Mouse (Mus musculus): ENCODE results near the gene Cttn. TPM values are rescaled to one million over a fixed set of nuclear protein-coding genes. Genes with fewer than 3 reads are reported as not detected.
A peak's percentile ranks its signal among the peaks of the same experiment; 100 is the strongest.

The Cttn gene
- polyA plus RNA-seq, 1 experiment from 2014 or later, result 191 TPM

DNA sequence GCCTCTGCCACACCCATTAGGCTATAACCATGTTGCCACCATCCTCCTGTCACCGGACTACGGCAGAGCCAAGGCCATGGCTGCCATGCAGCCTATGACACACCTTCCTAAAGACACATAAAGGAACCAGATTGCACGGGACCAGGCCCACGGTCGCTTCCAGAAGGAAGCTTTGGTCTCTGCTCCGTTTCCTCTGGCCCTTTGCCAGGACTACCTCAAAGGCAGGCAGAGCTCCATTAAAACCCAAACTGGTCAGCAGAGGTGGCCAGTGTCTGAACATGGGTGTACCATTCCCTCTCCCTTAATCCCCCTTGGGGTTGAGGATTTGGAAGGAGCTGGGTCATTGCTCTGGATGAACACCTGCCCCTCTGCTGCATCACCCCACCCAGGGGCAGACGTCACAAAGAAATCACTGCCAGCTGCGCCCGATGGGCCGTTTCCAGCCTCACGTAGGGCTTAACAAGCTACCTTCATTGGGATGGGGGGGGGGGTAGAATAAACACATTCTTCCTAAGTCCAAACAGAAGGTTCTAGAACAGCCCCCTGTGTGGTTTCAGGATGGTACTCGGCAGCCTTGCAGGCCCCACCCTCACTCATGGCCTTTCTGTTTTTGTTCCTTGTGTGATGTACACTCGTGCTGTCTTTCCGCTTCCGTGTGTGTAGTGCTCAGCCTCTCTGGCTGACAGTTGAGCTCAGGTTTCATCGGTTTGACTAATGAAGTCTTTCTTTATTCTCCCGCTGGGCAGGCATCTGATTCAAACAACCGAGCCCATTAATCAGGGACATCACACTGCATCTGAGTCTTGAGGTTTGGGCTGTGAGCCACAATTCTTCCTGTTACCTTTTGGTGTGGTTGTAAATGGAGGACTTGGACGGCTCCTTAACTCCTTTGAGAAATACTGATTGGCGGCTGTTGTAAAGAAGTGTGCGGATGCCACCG, 58.6 kb downstream of the Cttn start:
- Histone ChIP-seq H3K9me3 (no peaks in the 10 kb centered on the region), H3K36me3 (replicated peaks) (no peaks in the 10 kb centered on the region), H3K4me3 (no peak overlapping the region), H3K9ac (no peak overlapping the region), H3K4me2 (no peak overlapping the region), H3K27me3 (replicated peaks) (no peaks in the 10 kb centered on the region), H3K4me1 (peaks cover 11% of the 10 kb centered on the region), H3K27ac (peak overlapping the region; percentile 63)
- WGBS, result 42% methylated on average over 22 of the region's 22 CpGs
- no peak for ATAC-seq (replicated peaks)

DNA sequence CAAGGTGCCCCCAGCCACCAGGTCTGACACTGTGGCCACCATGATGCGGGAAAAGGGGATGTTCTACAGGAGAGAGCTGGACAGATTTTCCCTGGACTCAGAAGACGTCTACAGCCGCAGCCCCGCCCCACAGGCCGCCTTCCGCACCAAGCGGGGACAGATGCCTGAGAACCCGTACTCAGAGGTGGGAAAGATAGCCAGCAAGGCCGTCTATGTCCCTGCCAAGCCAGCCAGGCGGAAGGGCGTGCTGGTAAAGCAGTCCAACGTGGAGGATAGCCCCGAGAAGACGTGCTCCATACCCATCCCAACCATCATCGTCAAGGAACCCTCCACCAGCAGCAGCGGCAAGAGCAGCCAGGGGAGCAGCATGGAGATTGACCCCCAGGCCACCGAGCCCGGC, 61.1 kb downstream of the Cttn start:
- no peaks in the 10 kb centered on the region for H3K36me3 ChIP-seq (replicated peaks)
- no peak overlapping the region for H3K4me3 ChIP-seq
- no peak for ATAC-seq (replicated peaks)
- H3K9me3 ChIP-seq, result no peaks in the 10 kb centered on the region
- H3K4me1 ChIP-seq, result peaks cover 3% of the 10 kb centered on the region; the same call in 1 of the 2 replicates
- WGBS, result 82% methylated on average over 18 of the region's 18 CpGs
- H3K4me2 ChIP-seq, result no peak overlapping the region
- H3K9ac ChIP-seq, result no peak overlapping the region
- H3K27me3 ChIP-seq (replicated peaks), result no peaks in the 10 kb centered on the region
- no peak overlapping the region for H3K27ac ChIP-seq

DNA sequence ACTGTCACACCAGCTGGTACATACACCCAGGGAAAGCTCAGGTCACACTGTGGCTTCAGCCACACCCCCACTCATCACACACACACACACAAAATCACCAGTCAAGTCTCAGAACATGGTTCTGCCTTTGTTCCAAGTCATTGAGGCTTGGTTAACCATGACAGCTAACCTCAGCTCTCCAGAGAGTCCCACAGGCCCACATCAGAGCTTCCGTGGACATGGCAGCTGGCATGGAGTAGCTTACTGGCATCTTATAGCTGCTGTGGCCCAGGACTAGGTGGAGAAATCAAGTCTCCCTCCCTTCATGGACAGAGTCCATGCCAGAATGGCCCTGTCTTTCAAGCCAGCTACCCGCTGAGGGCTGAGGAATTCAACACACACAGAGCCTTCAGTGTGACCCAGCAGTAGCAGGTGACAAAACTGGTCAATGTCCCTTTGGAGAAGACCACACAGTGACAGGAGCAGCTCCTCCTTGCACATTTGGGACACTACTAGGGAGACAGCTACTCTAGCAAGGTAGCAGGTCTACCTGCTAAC, 62.3 kb downstream of the Cttn start:
- Histone ChIP-seq H3K27ac (no peak overlapping the region), H3K4me3 (no peak overlapping the region), H3K9ac (no peak overlapping the region), H3K9me3 (no peaks in the 10 kb centered on the region), H3K36me3 (replicated peaks) (no peaks in the 10 kb centered on the region), H3K4me1 (peaks cover 3% of the 10 kb centered on the region; the same call in 1 of the 2 replicates), H3K4me2 (no peak overlapping the region), H3K27me3 (replicated peaks) (no peaks in the 10 kb centered on the region)
- no peak for ATAC-seq (replicated peaks)
- WGBS, result 86% methylated on average over 2 of the region's 2 CpGs

DNA sequence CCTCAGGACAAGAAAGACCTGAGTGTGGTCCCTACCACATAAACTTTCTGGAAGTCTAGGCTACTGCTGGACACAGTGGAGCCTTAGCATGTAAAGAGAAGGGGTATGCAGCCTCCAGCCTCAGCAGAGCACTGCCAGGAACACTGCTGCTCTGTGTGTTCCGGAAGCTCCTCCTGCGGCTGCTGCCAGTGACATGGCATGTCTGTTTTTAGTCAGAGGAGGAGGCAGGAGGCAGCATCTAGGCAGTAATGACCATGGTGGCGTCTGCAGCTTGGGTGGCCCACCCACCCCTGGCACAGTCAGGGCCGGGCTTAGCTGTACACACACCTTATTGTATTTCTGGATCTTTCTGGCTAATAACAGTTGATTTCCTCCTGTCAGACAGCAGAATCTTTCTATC, 63.1 kb downstream of the Cttn start:
- no peak for ATAC-seq (replicated peaks)
- H3K27me3 ChIP-seq (replicated peaks), result no peaks in the 10 kb centered on the region
- H3K4me2 ChIP-seq, result no peak overlapping the region
- no peaks in the 10 kb centered on the region for H3K9me3 ChIP-seq
- H3K36me3 ChIP-seq (replicated peaks), result no peaks in the 10 kb centered on the region
- WGBS, result 79% methylated on average over 4 of the region's 4 CpGs
- H3K27ac ChIP-seq, result no peak overlapping the region
- H3K9ac ChIP-seq, result no peak overlapping the region
- H3K4me3 ChIP-seq, result no peak overlapping the region
- H3K4me1 ChIP-seq, result peaks cover 3% of the 10 kb centered on the region; the same call in 1 of the 2 replicates

DNA sequence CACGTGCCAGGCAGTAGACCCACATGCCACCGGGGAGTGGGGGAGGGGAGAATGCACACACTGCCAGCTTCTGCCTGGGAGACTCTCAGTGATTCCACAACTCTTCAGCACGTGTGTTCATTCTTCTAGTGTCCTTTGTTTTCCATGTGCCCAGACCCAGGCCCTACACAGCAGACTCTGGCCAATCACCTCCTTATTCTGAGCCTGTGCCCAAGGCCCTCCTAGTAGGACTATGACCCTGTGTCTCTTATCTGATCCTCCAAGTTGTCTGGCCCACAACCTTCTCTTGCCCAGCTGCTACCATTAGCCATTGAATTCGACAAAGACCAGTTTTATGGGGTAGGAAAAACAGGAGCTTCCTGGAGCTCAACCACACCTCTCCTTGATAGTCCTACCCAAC, 68.3 kb downstream of the Cttn start:
- Histone ChIP-seq H3K4me3 (no peak overlapping the region), H3K9ac (no peak overlapping the region), H3K36me3 (replicated peaks) (no peaks in the 10 kb centered on the region), H3K27ac (no peak overlapping the region), H3K4me2 (no peak overlapping the region), H3K27me3 (replicated peaks) (no peaks in the 10 kb centered on the region), H3K4me1 (no peaks in the 10 kb centered on the region), H3K9me3 (no peaks in the 10 kb centered on the region)
- WGBS, result 83% methylated on average over 4 of the region's 4 CpGs
- ATAC-seq (replicated peaks), result no peak

DNA sequence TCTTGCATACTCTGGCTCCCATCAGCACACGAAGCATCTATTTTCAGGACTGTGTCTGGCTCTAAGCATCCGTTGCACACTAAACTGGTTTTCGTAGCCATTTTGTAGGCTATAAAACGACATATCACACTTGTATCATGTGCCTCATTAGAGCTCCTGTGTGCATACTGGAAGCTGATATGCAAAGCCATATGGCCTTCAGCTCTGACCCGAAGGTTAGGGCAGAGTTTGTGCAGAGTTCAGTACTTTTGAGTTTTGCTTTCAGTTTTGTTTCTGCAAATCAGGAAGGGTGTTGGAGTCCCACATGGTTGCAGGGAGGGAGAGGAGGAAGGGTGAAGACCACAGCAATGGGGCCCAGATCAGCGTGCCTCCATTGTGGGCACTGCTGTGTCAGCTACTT, 79.1 kb downstream of the Cttn start:
- Histone ChIP-seq H3K4me1 (no peaks in the 10 kb centered on the region), H3K9ac (no peak overlapping the region), H3K27me3 (replicated peaks) (no peaks in the 10 kb centered on the region), H3K27ac (no peak overlapping the region), H3K4me3 (no peak overlapping the region), H3K36me3 (replicated peaks) (no peaks in the 10 kb centered on the region), H3K4me2 (no peak overlapping the region), H3K9me3 (no peaks in the 10 kb centered on the region)
- ATAC-seq (replicated peaks), result no peak
- 87% methylated on average over 6 of the region's 6 CpGs for WGBS

DNA sequence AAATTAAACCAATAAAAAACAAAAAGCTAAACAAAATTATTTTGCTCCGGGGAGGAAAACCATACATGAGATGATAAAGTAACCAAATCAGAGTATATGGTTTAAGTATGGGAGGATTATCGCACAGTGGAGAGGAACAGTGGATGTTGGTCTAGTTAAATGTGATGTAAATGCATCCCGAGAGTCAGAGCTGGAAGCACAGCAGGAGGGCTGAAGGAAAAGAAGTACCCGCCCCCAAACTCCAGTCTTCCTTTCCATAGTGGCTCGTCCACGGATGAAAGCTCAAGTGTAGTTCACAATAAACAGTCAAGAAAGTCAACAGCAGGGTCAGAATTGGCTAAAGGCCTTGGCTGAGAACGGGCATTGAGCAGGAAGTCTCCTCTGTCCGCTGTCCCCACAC, 80.1 kb downstream of the Cttn start:
- H3K27ac ChIP-seq, result no peak overlapping the region
- H3K4me1 ChIP-seq, result no peaks in the 10 kb centered on the region
- WGBS, result 41% methylated on average over 8 of the region's 8 CpGs
- no peaks in the 10 kb centered on the region for H3K36me3 ChIP-seq (replicated peaks)
- no peak overlapping the region for H3K4me2 ChIP-seq
- H3K9me3 ChIP-seq, result no peaks in the 10 kb centered on the region
- no peak overlapping the region for H3K9ac ChIP-seq
- H3K27me3 ChIP-seq (replicated peaks), result no peaks in the 10 kb centered on the region
- no peak overlapping the region for H3K4me3 ChIP-seq
- no peak for ATAC-seq (replicated peaks)

DNA sequence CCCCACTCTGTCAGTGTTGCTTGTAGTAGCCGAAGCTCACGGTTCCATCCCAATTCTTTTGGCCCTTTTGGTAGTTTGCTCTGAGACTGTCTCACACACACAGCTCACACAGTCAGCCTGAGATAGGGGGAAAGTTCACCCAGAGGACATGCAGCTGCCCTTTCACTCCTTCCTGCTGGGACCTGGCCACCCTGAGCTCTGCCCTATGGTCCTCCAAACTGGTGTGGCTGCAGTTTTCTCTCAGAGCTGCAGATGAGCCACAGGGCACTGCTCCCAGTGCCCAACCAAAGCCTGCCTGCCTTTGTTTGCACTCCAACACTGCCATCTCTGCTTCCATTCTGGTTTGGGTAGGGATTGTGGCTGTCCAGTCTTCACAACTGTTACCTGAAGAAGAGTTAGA, 81.1 kb downstream of the Cttn start:
- Histone ChIP-seq H3K4me3 (no peak overlapping the region), H3K27ac (no peak overlapping the region), H3K27me3 (replicated peaks) (no peaks in the 10 kb centered on the region), H3K4me2 (no peak overlapping the region), H3K4me1 (no peaks in the 10 kb centered on the region), H3K36me3 (replicated peaks) (no peaks in the 10 kb centered on the region), H3K9me3 (no peaks in the 10 kb centered on the region), H3K9ac (no peak overlapping the region)
- no peak for ATAC-seq (replicated peaks)
- 92% methylated on average over 2 of the region's 2 CpGs for WGBS

DNA sequence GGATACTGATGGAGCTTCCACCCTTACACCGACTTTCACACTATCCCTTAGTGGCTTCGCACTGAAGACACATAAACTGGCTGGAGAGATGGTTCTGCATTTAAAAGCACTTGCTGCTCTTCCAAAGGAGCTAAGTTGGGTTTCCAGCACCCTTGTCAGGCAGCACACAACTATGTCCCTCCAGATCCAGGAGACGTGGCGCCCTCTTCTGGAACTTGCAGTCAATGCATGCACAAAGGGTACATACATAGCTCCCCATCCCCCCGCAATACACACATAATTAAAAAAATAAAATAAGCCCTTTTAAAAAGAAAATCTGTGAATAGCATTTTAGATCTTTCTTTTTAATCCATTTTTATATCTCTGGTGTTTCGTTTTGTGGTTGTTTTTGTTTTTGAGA, 83.3 kb downstream of the Cttn start:
- WGBS, result 91% methylated on average over 6 of the region's 6 CpGs
- Histone ChIP-seq H3K4me2 (no peak overlapping the region), H3K4me3 (no peak overlapping the region), H3K27me3 (replicated peaks) (no peaks in the 10 kb centered on the region), H3K27ac (no peak overlapping the region), H3K4me1 (no peaks in the 10 kb centered on the region), H3K36me3 (replicated peaks) (no peaks in the 10 kb centered on the region), H3K9me3 (no peaks in the 10 kb centered on the region), H3K9ac (no peak overlapping the region)
- ATAC-seq (replicated peaks), result no peak

Other genes with a start within 250 kb of the Cttn start
- 25.7 and 30.0 TPM in 2 replicates for gene Ppfia1, start 82.7 kb upstream of the Cttn start, polyA plus RNA-seq (2015; fragmentation: Nextera tagmentation; extraction: Ambion mirVana)
- 5.1 and 5.4 TPM in 2 replicates for gene Fadd, start 111.5 kb upstream of the Cttn start, polyA plus RNA-seq (2015; fragmentation: Nextera tagmentation; extraction: Ambion mirVana)